Mouse (Mus musculus): ENCODE results near the gene Trpc7. TPM values are rescaled to one million over a fixed set of nuclear protein-coding genes. Genes with fewer than 3 reads are reported as not detected.
A peak's percentile ranks its signal among the peaks of the same experiment; 100 is the strongest.

Trpc7 gene
- polyA plus RNA-seq, 1 experiment: not detected

- TF ChIP-seq CTCF (IDR thresholded peaks at IDR 0.05; ENCODE audit: control insufficient read depth, insufficient read depth, low read length): no peak
- TF ChIP-seq POLR2A (IDR thresholded peaks at IDR 0.05; ENCODE audit: borderline replicate concordance, control insufficient read depth, low read depth, low read length): no peak
- Histone ChIP-seq H3K27ac (ENCODE audit: control insufficient read depth, insufficient read depth, low read depth, low read length, poor library complexity) (no peak overlapping the region), H3K4me1 (ENCODE audit: control insufficient read depth, insufficient read depth, low read length) (no peaks in the 10 kb centered on the region), H3K4me3 (replicated peaks; ENCODE audit: control insufficient read depth, low read depth, low read length) (no peak overlapping the region)
- 94% methylated on average over 3 of the region's 3 CpGs for WGBS
Observed at GRCm38 (mm10) chr13:56781697-56782096, 114.1 kb downstream of the Trpc7 start.

- TF ChIP-seq CTCF (IDR thresholded peaks at IDR 0.05; ENCODE audit: control insufficient read depth, insufficient read depth, low read length) (no peak), POLR2A (IDR thresholded peaks at IDR 0.05; ENCODE audit: borderline replicate concordance, control insufficient read depth, low read depth, low read length) (no peak)
- WGBS: 79% methylated on average over 13 of the region's 13 CpGs
- H3K4me1 ChIP-seq (ENCODE audit: control insufficient read depth, insufficient read depth, low read length): no peaks in the 10 kb centered on the region
- no peak overlapping the region for H3K27ac ChIP-seq (ENCODE audit: control insufficient read depth, insufficient read depth, low read depth, low read length, poor library complexity)
- no peak overlapping the region for H3K4me3 ChIP-seq (replicated peaks; ENCODE audit: control insufficient read depth, low read depth, low read length)
Observed at GRCm38 (mm10) chr13:56780746-56781469, 114.9 kb downstream of the Trpc7 start.

- H3K4me3 ChIP-seq (replicated peaks; ENCODE audit: control insufficient read depth, low read depth, low read length): no peak overlapping the region
- H3K4me1 ChIP-seq (ENCODE audit: control insufficient read depth, insufficient read depth, low read length): no peaks in the 10 kb centered on the region; the same call in 1 of the 2 replicates
- TF ChIP-seq CTCF (IDR thresholded peaks at IDR 0.05; ENCODE audit: control insufficient read depth, insufficient read depth, low read length) (no peak), POLR2A (IDR thresholded peaks at IDR 0.05; ENCODE audit: borderline replicate concordance, control insufficient read depth, low read depth, low read length) (no peak)
- 1% methylated on average over 5 of the region's 5 CpGs for WGBS
- H3K27ac ChIP-seq (ENCODE audit: control insufficient read depth, insufficient read depth, low read depth, low read length, poor library complexity): no peak overlapping the region
Observed at GRCm38 (mm10) chr13:56774304-56774703, 121.5 kb downstream of the Trpc7 start.

GRCm38 (mm10) chr13:56773262-56773870 lies 122.4 kb downstream of the Trpc7 start:
- Histone ChIP-seq H3K27ac (ENCODE audit: control insufficient read depth, insufficient read depth, low read depth, low read length, poor library complexity) (no peak overlapping the region), H3K4me1 (ENCODE audit: control insufficient read depth, insufficient read depth, low read length) (no peaks in the 10 kb centered on the region; the same call in 1 of the 2 replicates), H3K4me3 (replicated peaks; ENCODE audit: control insufficient read depth, low read depth, low read length) (no peak overlapping the region)
- WGBS: 75% methylated on average over 14 of the region's 14 CpGs
- TF ChIP-seq POLR2A (IDR thresholded peaks at IDR 0.05; ENCODE audit: borderline replicate concordance, control insufficient read depth, low read depth, low read length): no peak
- no peak for TF ChIP-seq CTCF (IDR thresholded peaks at IDR 0.05; ENCODE audit: control insufficient read depth, insufficient read depth, low read length)

GRCm38 (mm10) chr13:56772592-56772991 lies 123.2 kb downstream of the Trpc7 start:
- no peak overlapping the region for H3K4me3 ChIP-seq (replicated peaks; ENCODE audit: control insufficient read depth, low read depth, low read length)
- 37% methylated on average over 3 of the region's 3 CpGs for WGBS
- no peak for TF ChIP-seq CTCF (IDR thresholded peaks at IDR 0.05; ENCODE audit: control insufficient read depth, insufficient read depth, low read length)
- no peak for TF ChIP-seq POLR2A (IDR thresholded peaks at IDR 0.05; ENCODE audit: borderline replicate concordance, control insufficient read depth, low read depth, low read length)

GRCm38 (mm10) chr13:56770786-56771185 lies 125.0 kb downstream of the Trpc7 start:
- TF ChIP-seq POLR2A (IDR thresholded peaks at IDR 0.05; ENCODE audit: borderline replicate concordance, control insufficient read depth, low read depth, low read length) (no peak), CTCF (IDR thresholded peaks at IDR 0.05; ENCODE audit: control insufficient read depth, insufficient read depth, low read length) (peak; percentile 21; the same call in 1 of the 2 replicates)
- no peak overlapping the region for H3K4me3 ChIP-seq (replicated peaks; ENCODE audit: control insufficient read depth, low read depth, low read length)
- H3K4me1 ChIP-seq (ENCODE audit: control insufficient read depth, insufficient read depth, low read length): no peaks in the 10 kb centered on the region; the same call in 1 of the 2 replicates
- H3K27ac ChIP-seq (ENCODE audit: control insufficient read depth, insufficient read depth, low read depth, low read length, poor library complexity): no peak overlapping the region
- 67% methylated on average over 5 of the region's 5 CpGs for WGBS

More at GRCm38 (mm10) chr13:56772592-56772991, 123.2 kb downstream of the Trpc7 start:
- Histone ChIP-seq H3K27ac (ENCODE audit: control insufficient read depth, insufficient read depth, low read depth, low read length, poor library complexity) (no peak overlapping the region), H3K4me1 (ENCODE audit: control insufficient read depth, insufficient read depth, low read length) (no peaks in the 10 kb centered on the region; the same call in 1 of the 2 replicates)

- WGBS: 88% methylated on average over 1 of the region's 1 CpGs
- H3K27ac ChIP-seq (ENCODE audit: control insufficient read depth, insufficient read depth, low read depth, low read length, poor library complexity): no peak overlapping the region
- H3K4me3 ChIP-seq (replicated peaks; ENCODE audit: control insufficient read depth, low read depth, low read length): no peak overlapping the region
- H3K4me1 ChIP-seq (ENCODE audit: control insufficient read depth, insufficient read depth, low read length): no peaks in the 10 kb centered on the region; the same call in 1 of the 2 replicates
- TF ChIP-seq POLR2A (IDR thresholded peaks at IDR 0.05; ENCODE audit: borderline replicate concordance, control insufficient read depth, low read depth, low read length): no peak
- no peak for TF ChIP-seq CTCF (IDR thresholded peaks at IDR 0.05; ENCODE audit: control insufficient read depth, insufficient read depth, low read length)
Observed at GRCm38 (mm10) chr13:56770136-56770578, 125.6 kb downstream of the Trpc7 start.

GRCm38 (mm10) chr13:56769431-56769830 lies 126.4 kb downstream of the Trpc7 start:
- Histone ChIP-seq H3K4me1 (ENCODE audit: control insufficient read depth, insufficient read depth, low read length) (no peaks in the 10 kb centered on the region), H3K4me3 (replicated peaks; ENCODE audit: control insufficient read depth, low read depth, low read length) (no peak overlapping the region), H3K27ac (ENCODE audit: control insufficient read depth, insufficient read depth, low read depth, low read length, poor library complexity) (no peak overlapping the region)
- no peak for TF ChIP-seq POLR2A (IDR thresholded peaks at IDR 0.05; ENCODE audit: borderline replicate concordance, control insufficient read depth, low read depth, low read length)
- no peak for TF ChIP-seq CTCF (IDR thresholded peaks at IDR 0.05; ENCODE audit: control insufficient read depth, insufficient read depth, low read length)
- 80% methylated on average over 4 of the region's 4 CpGs for WGBS

Data from bone marrow, adult 2 months (tissue).